Mouse (Mus musculus) ES-Bruce4 (cell line): ENCODE results near the gene Ephb6. TPM values are rescaled to one million over a fixed set of nuclear protein-coding genes. Genes with fewer than 3 reads are reported as not detected.

Experiments
- H3K27ac ChIP-seq: 2 replicates; pipeline ENCODE4 v1.5.1; 2012; ENCODE audit warnings: low read length, inconsistent platforms; ENCODE audit not compliant: insufficient read depth
- H3K27me3 ChIP-seq: 2 replicates; pipeline ENCODE4 v1.6.1; 2012; ENCODE audit warnings: mild to moderate bottlenecking, low read length, inconsistent platforms; ENCODE audit not compliant: control insufficient read depth, poor library complexity, insufficient read depth, severe bottlenecking
- H3K36me3 ChIP-seq: 2 replicates; pipeline ENCODE4 v1.6.1; 2012; ENCODE audit warnings: inconsistent platforms, mild to moderate bottlenecking, low read length, moderate library complexity; ENCODE audit not compliant: control insufficient read depth, poor library complexity, insufficient read depth, severe bottlenecking
- H3K4me1 ChIP-seq: one replicate; pipeline ENCODE4 v1.8.1; 2011; ENCODE audit warnings: low read length; ENCODE audit not compliant: control insufficient read depth, insufficient read depth
- H3K4me3 ChIP-seq: 2 replicates; pipeline ENCODE4 v1.5.1; 2011; ENCODE audit warnings: low read depth, mild to moderate bottlenecking, low read length
- H3K9ac ChIP-seq: 2 replicates; pipeline ENCODE4 v1.6.1; 2012; ENCODE audit warnings: low read depth, mild to moderate bottlenecking, inconsistent platforms; ENCODE audit not compliant: poor library complexity, severe bottlenecking
- H3K9me3 ChIP-seq: replicated peaks from 2 replicates; pipeline ENCODE4 v1.6.1; 2012; ENCODE audit warnings: mild to moderate bottlenecking, low read length, inconsistent platforms; ENCODE audit not compliant: control insufficient read depth, poor library complexity, insufficient read depth, severe bottlenecking
- CTCF ChIP-seq: IDR thresholded peaks from one replicate; pipeline ENCODE4 v1.8.1; 2011; ENCODE audit warnings: low read depth, low read length
- EP300 ChIP-seq: IDR thresholded peaks from 2 replicates; pipeline ENCODE4 v1.6.1; 2011; ENCODE audit warnings: low read depth, low read length; ENCODE audit not compliant: insufficient read depth
- POLR2A ChIP-seq: IDR thresholded peaks from one replicate; pipeline ENCODE4 v1.8.1; 2011; ENCODE audit warnings: low read length; ENCODE audit not compliant: insufficient read depth
- polyA plus RNA-seq: library from polyadenylated mRNA; stranded (reverse); fragments of >200 nt; gene quantifications from 2 replicates; pipeline ENCODE4 v1.2.4, GENCODE M21; 2011; ENCODE audit warnings: low read depth; ENCODE audit not compliant: missing spikeins, insufficient read depth, insufficient read length

The Ephb6 gene
- polyA plus RNA-seq, 1 experiment: 5.7 TPM

DNA sequence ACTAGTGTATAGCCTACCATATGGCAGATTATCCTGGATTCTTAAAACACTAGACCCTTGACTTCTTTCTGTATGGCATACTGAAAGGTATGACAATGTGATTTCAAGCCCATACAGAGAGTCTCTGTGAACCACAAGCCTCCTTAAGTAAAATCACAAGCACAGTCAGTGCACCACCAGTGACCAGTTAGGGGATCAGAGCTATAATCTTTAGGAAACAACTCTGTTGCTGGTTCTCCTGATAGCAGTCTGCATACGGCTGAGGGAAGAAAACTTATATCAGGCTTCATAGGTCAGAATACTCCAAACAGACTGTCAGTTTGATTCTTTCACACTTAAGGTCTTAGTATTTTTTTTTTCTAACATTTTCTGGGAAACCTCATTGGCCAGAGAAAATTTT, 53.2 kb downstream of the Ephb6 start:
- no peaks in the 10 kb centered on the region for H3K36me3 ChIP-seq
- H3K9me3 ChIP-seq: no peaks in the 10 kb centered on the region
- H3K27me3 ChIP-seq: no peaks in the 10 kb centered on the region

DNA sequence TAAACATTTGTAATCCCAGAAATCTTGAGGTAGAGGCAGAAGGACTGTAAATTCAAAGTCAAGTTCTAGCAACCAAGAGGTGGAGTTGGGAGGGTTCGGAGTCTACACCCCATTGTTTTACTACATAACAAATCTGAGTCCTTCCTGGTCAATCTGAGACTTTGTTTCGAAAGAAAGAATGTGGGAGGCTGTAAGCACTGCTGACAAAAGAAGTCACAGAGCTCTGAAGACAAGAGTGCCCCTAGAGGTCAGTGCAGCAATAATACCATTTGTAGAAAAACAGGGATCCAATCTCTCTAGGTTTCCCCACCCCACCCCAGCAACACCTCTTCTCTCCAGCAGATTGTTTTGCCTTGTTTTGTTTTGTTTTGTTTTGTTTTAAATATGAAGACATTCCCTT, 57.0 kb downstream of the Ephb6 start:
- H3K9ac ChIP-seq: no peak overlapping the region
- no peaks in the 10 kb centered on the region for H3K9me3 ChIP-seq
- no peak overlapping the region for H3K4me3 ChIP-seq
- H3K27me3 ChIP-seq: no peaks in the 10 kb centered on the region
- TF ChIP-seq POLR2A (no peak), EP300 (no peak), CTCF (no peak)
- H3K4me1 ChIP-seq: no peaks in the 10 kb centered on the region
- H3K36me3 ChIP-seq: no peaks in the 10 kb centered on the region
- H3K27ac ChIP-seq: no peak overlapping the region

More for the DNA sequence above, 53.2 kb downstream of the Ephb6 start:
- H3K4me1 ChIP-seq: no peaks in the 10 kb centered on the region
- H3K27ac ChIP-seq: no peak overlapping the region
- H3K4me3 ChIP-seq: no peak overlapping the region
- no peak overlapping the region for H3K9ac ChIP-seq
- TF ChIP-seq CTCF (no peak), EP300 (no peak), POLR2A (no peak)

Other genes starting within 250 kb of the Ephb6 start
- gene Prss3, start 227.8 kb upstream of the Ephb6 start, polyA plus RNA-seq: not detected in 2 replicates
- gene Gm5771, start 213.1 kb upstream of the Ephb6 start, polyA plus RNA-seq: not detected in 2 replicates
- not detected in 2 replicates for gene Gm10334, start 159.3 kb upstream of the Ephb6 start, polyA plus RNA-seq
- not detected in 2 replicates for gene Prss1, start 146.6 kb upstream of the Ephb6 start, polyA plus RNA-seq
- gene Prss2, start 83.7 kb upstream of the Ephb6 start, polyA plus RNA-seq: not detected in 2 replicates
- gene Trpv6, start 30.9 kb downstream of the Ephb6 start, polyA plus RNA-seq: not detected in 2 replicates
- 0.18 TPM in 1 of 2 replicates, not detected in the other for gene Trpv5, start 75.3 kb downstream of the Ephb6 start, polyA plus RNA-seq
- not detected in 2 replicates for gene Llcfc1, start 78.9 kb downstream of the Ephb6 start, polyA plus RNA-seq
- not detected in 2 replicates for gene Kel, start 98.9 kb downstream of the Ephb6 start, polyA plus RNA-seq
- gene Olfr459, start 169.7 kb downstream of the Ephb6 start, polyA plus RNA-seq: not detected in 2 replicates
- not detected in 2 replicates for gene Pip, start 242.1 kb downstream of the Ephb6 start, polyA plus RNA-seq
- not detected in 2 replicates for gene Sval2, start 247.5 kb downstream of the Ephb6 start, polyA plus RNA-seq